Mouse (Mus musculus) MEL (cell line): ENCODE results near the gene Zmat5.

Experiments used
- BHLHE40 ChIP-seq: IDR thresholded peaks from 2 replicates; pipeline ENCODE4 v1.6.1; 2012; ENCODE audit warnings: low read depth, mild to moderate bottlenecking, inconsistent platforms, low read length, improper control_type of control experiment, borderline replicate concordance
- CTCF ChIP-seq, 3 experiments: IDR thresholded peaks in 2 of 3; conservative IDR thresholded peaks in 1 of 3; 2 replicates each; pipeline ENCODE4 v1.5.1; 2011 to 2012; ENCODE audit warnings: low read length in 3 of 3, low read depth in 2 of 3, mild to moderate bottlenecking in 2 of 3, improper control_type of control experiment in 1 of 3, inconsistent platforms in 1 of 3, mixed read lengths in 1 of 3, moderate library complexity in 1 of 3; ENCODE audit not compliant: control insufficient read depth in 1 of 3, insufficient read depth in 1 of 3, poor library complexity in 1 of 3, severe bottlenecking in 1 of 3
- MAFK ChIP-seq: IDR thresholded peaks from 2 replicates; pipeline ENCODE4 v1.6.1; 2011; ENCODE audit warnings: low read depth, mild to moderate bottlenecking, low read length, improper control_type of control experiment, borderline replicate concordance
- MAZ ChIP-seq: IDR thresholded peaks from 2 replicates; pipeline ENCODE4 v1.6.1; 2012; ENCODE audit warnings: low read depth, mild to moderate bottlenecking, inconsistent platforms, low read length, improper control_type of control experiment
- MXI1 ChIP-seq: IDR thresholded peaks from 2 replicates; pipeline ENCODE4 v1.6.1; 2011; ENCODE audit warnings: mild to moderate bottlenecking, low read depth, low read length, improper control_type of control experiment
- MYB ChIP-seq: IDR thresholded peaks from 2 replicates; pipeline ENCODE4 v1.6.1; 2011; ENCODE audit warnings: mild to moderate bottlenecking, low read depth, low read length, improper control_type of control experiment
- NRF1 ChIP-seq: IDR thresholded peaks from 2 replicates; pipeline ENCODE4 v1.6.1; 2014; ENCODE audit warnings: low read depth, mild to moderate bottlenecking, inconsistent platforms, low read length, improper control_type of control experiment, moderate library complexity; ENCODE audit not compliant: poor library complexity, insufficient read depth, severe bottlenecking
- POLR2A ChIP-seq, 2 experiments: IDR thresholded peaks; 2 replicates each; pipeline ENCODE4 v1.6.1; 2011 to 2012; ENCODE audit warnings: low read length in 2 of 2, mild to moderate bottlenecking in 2 of 2, control low read depth in 1 of 2, improper control_type of control experiment in 1 of 2, low read depth in 1 of 2, moderate library complexity in 1 of 2; ENCODE audit not compliant: control insufficient read depth in 1 of 2, insufficient read depth in 1 of 2, poor library complexity in 1 of 2
- POLR2AphosphoS5 ChIP-seq: IDR thresholded peaks from 2 replicates; pipeline ENCODE4 v1.6.1; 2012; ENCODE audit warnings: low read depth, borderline replicate concordance, mild to moderate bottlenecking, inconsistent platforms, low read length, moderate library complexity, mixed read lengths
- SIN3A ChIP-seq: IDR thresholded peaks from 2 replicates; pipeline ENCODE4 v1.6.1; 2012; ENCODE audit warnings: low read length, improper control_type of control experiment, inconsistent platforms
- TAL1 ChIP-seq: IDR thresholded peaks from 2 replicates; pipeline ENCODE4 v1.6.1; 2012; ENCODE audit warnings: mild to moderate bottlenecking, inconsistent platforms, low read length, moderate library complexity, mixed read lengths
- USF1 ChIP-seq: IDR thresholded peaks from 2 replicates; pipeline ENCODE4 v1.6.1; 2014; ENCODE audit warnings: low read depth, mild to moderate bottlenecking, inconsistent platforms, low read length, improper control_type of control experiment, moderate library complexity
- USF2 ChIP-seq, 2 experiments: IDR thresholded peaks; 2 replicates each; pipeline ENCODE4 v1.6.1; 2011 to 2012; ENCODE audit warnings: improper control_type of control experiment in 2 of 2, low read length in 2 of 2, borderline replicate concordance in 1 of 2, inconsistent platforms in 1 of 2, low read depth in 1 of 2, mild to moderate bottlenecking in 1 of 2; ENCODE audit not compliant: insufficient read depth in 1 of 2

GRCm38 (mm10) chr11:4675126-4675562 is 29.3 kb upstream of the Zmat5 start:
- TF ChIP-seq CTCF (IDR thresholded peaks at IDR 0.05 in 2 of 3, conservative IDR thresholded peaks at IDR 0.05 in 1 of 3; ENCODE audit: control insufficient read depth in 1 of 3, insufficient read depth in 1 of 3, low read depth in 2 of 3, low read length in 3 of 3, poor library complexity in 1 of 3, severe bottlenecking in 1 of 3), result no peak
- no peak for TF ChIP-seq NRF1
- no peak for TF ChIP-seq SIN3A
- TF ChIP-seq MAFK, result no peak
- TF ChIP-seq POLR2AphosphoS5, result no peak
- TF ChIP-seq POLR2A (IDR thresholded peaks at IDR 0.05; ENCODE audit: control insufficient read depth in 1 of 2, insufficient read depth in 1 of 2, low read depth in 1 of 2, low read length in 2 of 2, poor library complexity in 1 of 2), result no peak
- TF ChIP-seq TAL1, result no peak
- no peak for TF ChIP-seq MXI1
- no peak for TF ChIP-seq MYB
- no peak for TF ChIP-seq MAZ
- TF ChIP-seq BHLHE40, result no peak
- no peak for TF ChIP-seq USF2 (IDR thresholded peaks at IDR 0.05; ENCODE audit: borderline replicate concordance in 1 of 2, insufficient read depth in 1 of 2, low read depth in 1 of 2, low read length in 2 of 2)
- TF ChIP-seq USF1, result no peak
